Mouse (Mus musculus) testis, adult 10 weeks (tissue): ENCODE results near the gene Tfpt. TPM values are rescaled to one million over a fixed set of nuclear protein-coding genes. Genes with fewer than 3 reads are reported as not detected.

Experiments used
- polyA plus RNA-seq: library from polyadenylated mRNA; stranded (reverse); fragments of 350-450 nt; fragmentation: Illumina TruSeq; extraction: RNeasy Lipid Tissue Mini Kit (QIAGEN cat#74804); gene quantifications from one replicate; pipeline ENCODE4 v1.2.3, GENCODE M21; 2014; ENCODE audit warnings: low read depth, low replicate concordance

Gene Tfpt
- 3.1 TPM for polyA plus RNA-seq

GRCm38 (mm10) chr7:3629543-3630477 lies at the start of gene Tfpt, which contains the start of gene Prpf31:
TSS of gene Tfpt (minus strand) at chr7:3629929.
TSS of gene Prpf31 (plus strand) at chr7:3629985.

GRCm38 (mm10) chr7:3677342-3677741 lies 47.6 kb upstream of the Tfpt start, which contains the start of gene Tmc4:
TSS of gene Tmc4 (minus strand) at chr7:3677553.

GRCm38 (mm10) chr7:3665215-3666114 lies 35.7 kb upstream of the Tfpt start, which contains the start of gene Leng1:
TSS of gene Leng1 (minus strand) at chr7:3665840.

GRCm38 (mm10) chr7:3644672-3645487 lies 15.2 kb upstream of the Tfpt start, which contains the start of gene Cnot3:
TSS of gene Cnot3 (plus strand) at chr7:3645268.

GRCm38 (mm10) chr7:3617242-3617995 lies 12.3 kb downstream of the Tfpt start, which contains the start of gene Ndufa3:
TSS of gene Ndufa3 (plus strand) at chr7:3617373.

GRCm38 (mm10) chr7:3616057-3616388 lies 13.7 kb downstream of the Tfpt start, which contains the start of gene Oscar:
TSS of gene Oscar (minus strand) at chr7:3616157.

Other genes starting within 250 kb of the Tfpt start
- gene Cacng8, start 239.2 kb downstream of the Tfpt start, polyA plus RNA-seq = 1.6 TPM
- gene Cacng6, start 205.7 kb downstream of the Tfpt start, polyA plus RNA-seq = 0.17 TPM
- 0.14 TPM for gene Tarm1, start 127.3 kb downstream of the Tfpt start, polyA plus RNA-seq
- 1.3 TPM for gene Oscar, start 13.8 kb downstream of the Tfpt start, polyA plus RNA-seq
- 18.2 TPM for gene Ndufa3, start 12.6 kb downstream of the Tfpt start, polyA plus RNA-seq
- 13.3 TPM for gene Prpf31, start 56 bp upstream of the Tfpt start, polyA plus RNA-seq
- 10.5 TPM for gene Cnot3, start 15.3 kb upstream of the Tfpt start, polyA plus RNA-seq
- 3.2 TPM for gene Leng1, start 35.9 kb upstream of the Tfpt start, polyA plus RNA-seq
- gene Tmc4, start 47.6 kb upstream of the Tfpt start, polyA plus RNA-seq = 2.5 TPM
- gene Tsen34, start 62.9 kb upstream of the Tfpt start, polyA plus RNA-seq = 1.2 TPM
- 10.7 TPM for gene Mboat7, start 63.6 kb upstream of the Tfpt start, polyA plus RNA-seq
- 3.7 TPM for gene Rps9, start 74.1 kb upstream of the Tfpt start, polyA plus RNA-seq
- gene Pirb, start 90.5 kb upstream of the Tfpt start, polyA plus RNA-seq = 0.22 TPM
- not detected for gene Gm15448, start 195.8 kb upstream of the Tfpt start, polyA plus RNA-seq
- gene Pira2, start 215.1 kb upstream of the Tfpt start, polyA plus RNA-seq = 0.43 TPM